Mouse (Mus musculus) CD4-positive, CD25-positive, alpha-beta regulatory T cell, adult 4 months (primary cell): ENCODE results near the gene Syvn1. TPM values are rescaled to one million over a fixed set of nuclear protein-coding genes. Genes with fewer than 3 reads are reported as not detected.
"Not testable (repeated sequence)": the region's sequence is repeated elsewhere in the genome, so short reads cannot be mapped to it uniquely, and the experiment has no call there.

Source experiments
- ATAC-seq: one replicate; pipeline ENCODE4 v1.8.0; 2017
- polyA plus RNA-seq, 2 experiments: library from polyadenylated mRNA; unstranded; fragments of 100-300 nt; shearing (Covaris generic); gene quantifications; one replicate each; pipeline ENCODE4 v1.2.1; 2017

Syvn1 gene
- polyA plus RNA-seq, 2 experiments from 2014 or later = 13.4 to 17.1 TPM

DNA sequence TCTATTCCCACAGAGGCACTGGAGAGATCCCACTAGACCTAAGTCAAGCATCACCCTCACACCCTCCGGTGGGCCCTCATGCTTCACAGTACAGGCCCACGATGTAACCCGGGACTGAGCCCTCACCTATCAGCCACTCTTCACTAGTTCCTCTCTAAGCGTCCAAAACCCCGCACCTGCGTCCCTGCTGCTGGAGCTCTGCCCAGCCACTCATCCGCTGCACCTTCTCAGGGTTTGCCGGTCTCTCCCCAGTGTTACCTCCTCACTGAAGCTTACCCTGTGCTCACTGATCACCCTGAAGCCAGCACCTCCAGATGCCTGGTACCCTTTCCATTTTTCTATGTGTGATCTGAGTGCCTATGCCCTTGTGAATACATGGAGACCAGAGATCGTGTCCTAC, 4.1 kb upstream of the Syvn1 start:
- ATAC-seq = no peak

DNA sequence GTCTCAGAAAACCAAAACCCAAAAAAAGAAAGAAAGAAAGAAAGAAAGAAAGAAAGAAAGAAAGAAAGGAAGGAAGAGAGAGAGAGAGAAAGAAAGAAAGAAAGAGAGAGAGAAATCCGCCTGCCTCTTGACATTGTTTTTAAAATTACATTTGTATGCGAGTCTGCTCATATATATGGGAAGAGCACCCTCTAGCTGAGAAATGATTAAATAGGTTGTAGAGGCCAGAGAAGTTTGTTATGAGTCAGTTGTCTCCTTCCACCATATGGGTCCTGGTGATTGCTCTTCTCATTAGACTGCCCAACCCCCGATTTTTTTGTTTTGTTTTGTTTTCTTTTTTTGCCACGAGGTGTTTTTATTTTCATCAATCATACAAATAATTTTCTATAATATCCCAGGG, 2.3 kb upstream of the Syvn1 start:
- not testable (repeated sequence) for ATAC-seq

GRCm38 (mm10) chr19:6045366-6046293, 746 bp upstream of the Syvn1 start:
- peak; percentile 36 for ATAC-seq

- no peak for ATAC-seq
These were observed 950 bp downstream of the Syvn1 start for GRCm38 (mm10) chr19:6047154-6047898.

DNA sequence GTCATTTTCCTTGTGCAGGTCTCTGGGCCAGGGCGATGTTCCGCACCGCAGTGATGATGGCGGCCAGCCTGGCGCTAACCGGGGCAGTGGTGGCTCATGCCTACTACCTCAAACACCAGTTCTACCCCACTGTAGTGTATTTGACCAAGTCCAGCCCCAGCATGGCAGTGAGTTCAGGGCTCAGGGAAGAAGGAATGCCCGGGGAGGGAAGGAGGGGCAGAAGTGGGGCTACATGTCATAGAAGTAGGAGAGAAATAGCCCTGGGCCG, 1.5 kb downstream of the Syvn1 start:
- ATAC-seq = no peak

- ATAC-seq = no peak
These were observed 2.5 kb downstream of the Syvn1 start for GRCm38 (mm10) chr19:6048681-6049410.

GRCm38 (mm10) chr19:6052516-6052915, 6.1 kb downstream of the Syvn1 start:
- no peak for ATAC-seq

GRCm38 (mm10) chr19:6054296-6054695, 7.9 kb downstream of the Syvn1 start:
- ATAC-seq = no peak

DNA sequence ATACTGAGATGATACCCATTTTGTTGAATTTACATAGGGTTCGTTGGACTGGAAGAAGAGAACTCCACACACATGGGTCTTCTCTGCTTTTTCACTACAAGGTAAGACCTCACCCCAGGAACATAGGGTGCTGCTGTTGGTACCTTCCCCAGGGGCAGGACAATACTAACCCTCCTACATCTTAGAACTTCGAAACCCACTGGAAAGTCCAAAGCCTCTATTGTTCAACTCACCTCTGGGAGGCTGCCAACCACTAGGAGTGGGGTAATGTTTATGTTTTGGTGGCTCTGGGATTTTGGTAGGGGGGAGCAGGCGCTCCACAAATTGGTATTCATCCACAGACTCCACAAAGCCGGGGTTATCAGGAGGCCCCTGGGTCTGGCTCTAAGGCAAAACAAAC, 10.3 kb downstream of the Syvn1 start:
- ATAC-seq = no peak

- peak; percentile 74 for ATAC-seq
These were observed 11.1 kb downstream of the Syvn1 start, which contains the start of the genes Mrpl49 and Fau for GRCm38 (mm10) chr19:6057313-6058096. TSS of gene Mrpl49 (minus strand) at chr19:6057785. TSS of gene Fau (plus strand) at chr19:6057844.

GRCm38 (mm10) chr19:6058513-6058912, 12.1 kb downstream of the Syvn1 start:
- no peak for ATAC-seq

GRCm38 (mm10) chr19:6058966-6059365, 12.6 kb downstream of the Syvn1 start:
- no peak for ATAC-seq

GRCm38 (mm10) chr19:6061021-6061533, 14.7 kb downstream of the Syvn1 start, which contains the start of gene Znhit2:
TSS of gene Znhit2 (plus strand) at chr19:6061192.
- ATAC-seq = peak; percentile 82

DNA sequence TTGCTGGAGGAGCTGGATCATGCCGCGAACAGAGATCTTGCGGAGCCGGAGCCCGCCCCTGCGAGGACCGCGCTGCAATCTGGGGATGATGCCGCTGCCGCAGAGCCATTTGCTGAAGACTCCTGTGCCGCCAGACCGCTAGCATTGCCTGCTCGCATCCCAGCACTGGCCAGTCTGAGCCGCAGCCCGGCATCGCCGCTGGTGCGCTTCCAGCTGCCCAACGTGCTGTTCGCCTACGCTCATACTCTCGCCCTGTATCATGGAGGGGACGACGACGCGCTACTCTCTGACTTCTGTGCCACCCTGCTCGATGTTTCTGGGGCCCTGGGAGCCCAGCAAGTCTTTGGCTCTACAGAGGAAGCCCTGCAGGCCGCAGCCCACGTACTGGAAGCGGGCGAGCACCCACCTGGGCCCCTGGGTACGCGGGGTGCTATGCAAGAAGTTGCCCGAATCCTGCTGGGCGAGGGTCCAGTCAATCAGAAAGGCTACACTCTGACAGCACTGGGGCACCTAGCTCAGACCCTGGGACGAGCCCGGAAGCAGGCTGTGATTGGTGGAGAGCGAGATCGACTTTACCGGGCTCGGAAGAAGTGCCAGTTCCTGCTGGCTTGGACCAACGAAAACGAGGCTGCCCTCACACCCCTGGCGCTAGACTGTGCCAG, 15.4 kb downstream of the Syvn1 start:
- ATAC-seq = peak; percentile 27

DNA sequence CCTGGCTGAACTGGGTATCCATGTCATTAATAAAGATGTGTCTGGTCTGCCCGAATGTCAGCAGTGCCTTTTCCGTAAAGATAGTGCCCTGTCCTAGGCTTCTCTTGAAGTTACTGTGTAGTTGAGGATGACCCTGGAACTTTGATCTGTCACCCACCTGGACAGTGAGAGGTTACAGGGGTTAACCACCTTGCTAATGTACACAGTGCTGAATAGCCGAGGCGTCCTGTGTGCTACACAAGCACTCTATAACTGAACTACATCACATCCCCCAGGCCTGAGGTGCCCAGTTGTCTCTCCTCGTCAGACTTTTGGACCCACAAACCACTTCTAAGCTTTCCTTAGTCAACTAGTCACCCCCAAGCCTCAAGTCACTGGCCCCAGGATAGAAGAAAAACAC, 16.0 kb downstream of the Syvn1 start:
- ATAC-seq = no peak

DNA sequence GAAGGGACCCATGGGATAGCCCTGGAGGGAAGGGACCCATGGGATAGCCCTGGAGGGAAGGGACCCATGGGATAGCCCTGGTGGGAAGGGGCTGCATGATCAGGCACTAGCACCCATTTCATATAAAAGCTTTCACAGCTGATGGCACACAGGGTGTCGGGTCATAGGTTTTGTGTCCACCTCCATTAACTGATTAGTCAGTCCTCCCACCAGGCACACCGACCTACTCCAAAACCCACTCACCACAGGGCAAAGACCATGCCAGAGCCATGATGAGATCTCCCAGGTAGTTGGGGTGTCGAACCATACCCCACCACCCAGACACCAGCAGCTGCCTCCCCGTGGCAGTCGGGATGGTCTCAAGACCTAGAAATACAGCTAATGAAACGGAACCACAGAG, 16.7 kb downstream of the Syvn1 start:
- no peak for ATAC-seq

GRCm38 (mm10) chr19:6066571-6066970, 20.2 kb downstream of the Syvn1 start:
- no peak for ATAC-seq

GRCm38 (mm10) chr19:6067011-6067723, 20.8 kb downstream of the Syvn1 start:
- ATAC-seq = peak; percentile 57

- ATAC-seq = peak; percentile 91
These were observed 21.5 kb downstream of the Syvn1 start, which contains the start of gene Tm7sf2 for GRCm38 (mm10) chr19:6067724-6068415. TSS of gene Tm7sf2 (minus strand) at chr19:6068373.

DNA sequence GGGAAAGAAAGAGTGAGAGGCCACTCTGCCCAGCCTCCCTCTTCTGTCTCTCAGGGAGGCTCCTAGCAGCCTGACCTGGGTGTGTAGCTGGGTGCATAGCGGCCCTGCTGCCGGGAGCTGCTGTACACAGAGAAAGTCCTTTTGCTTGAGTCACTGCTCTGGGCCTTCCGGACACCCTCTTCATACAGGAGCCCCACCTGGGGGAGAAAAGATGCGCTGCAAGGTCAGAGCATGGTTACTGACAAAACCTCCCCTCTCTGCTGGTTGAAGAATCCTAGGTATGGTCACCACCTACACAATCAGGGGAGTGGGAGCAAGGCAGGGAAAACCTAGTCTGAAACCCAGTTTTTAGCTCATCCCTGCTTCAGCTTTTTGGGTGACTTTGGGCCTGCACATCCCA, 22.6 kb downstream of the Syvn1 start:
- no peak for ATAC-seq
